Comparison of ENCODE assay signal across 8 mouse cellular contexts in the genomic region with DNA sequence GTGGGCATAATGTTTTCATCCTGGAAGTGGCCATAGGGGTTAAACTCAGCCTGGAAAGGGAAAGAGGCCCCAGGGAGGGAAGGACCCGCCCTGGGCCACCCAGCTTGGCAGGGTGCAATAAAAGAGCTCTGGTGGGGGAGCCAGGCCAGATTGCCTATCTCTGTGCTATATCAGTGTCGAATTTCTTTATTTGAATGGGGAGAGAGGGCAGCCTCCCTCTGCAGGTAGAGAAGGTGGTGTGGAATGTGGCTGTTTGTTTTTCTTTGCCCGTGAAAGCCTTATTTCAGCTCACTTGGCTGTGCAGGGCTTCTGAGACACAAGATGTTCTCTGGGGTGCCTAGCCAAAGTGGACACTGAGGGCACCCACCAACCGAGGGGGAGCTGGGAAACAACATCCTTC. TPM values are rescaled to one million over a fixed set of nuclear protein-coding genes. Genes with fewer than 3 reads are reported as not detected.
DNase-seq lines count a peak whose midpoint lies in the region; ATAC-seq lines count a peak whose summit lies in the region.

No protein-coding gene starts in this region.

- peak overlapping the region; percentile 82 for H3K4me2 ChIP-seq in neural tube, embryonic 11.5 days (ENCODE audit: low read depth)
- peak overlapping the region; percentile 77 for H3K4me2 ChIP-seq in forebrain, embryonic 12.5 days
- H3K4me2 ChIP-seq in neural tube, embryonic 12.5 days (replicated peaks), result peak overlapping the region; percentile 84

- H3K27me3 ChIP-seq in neural tube, embryonic 11.5 days (ENCODE audit: control insufficient read depth, insufficient read depth, low read length), result no peaks in the 10 kb centered on the region
- H3K27me3 ChIP-seq in forebrain, embryonic 12.5 days, result no peaks in the 10 kb centered on the region
- H3K27me3 ChIP-seq in neural tube, embryonic 12.5 days (replicated peaks), result no peaks in the 10 kb centered on the region

- peaks cover 48% of the 10 kb centered on the region for H3K4me1 ChIP-seq in neural tube, embryonic 11.5 days (ENCODE audit: control insufficient read depth, insufficient read depth, low read length)
- H3K4me1 ChIP-seq in forebrain, embryonic 12.5 days, result peaks cover 58% of the 10 kb centered on the region
- H3K4me1 ChIP-seq in neural tube, embryonic 12.5 days, result peaks cover 61% of the 10 kb centered on the region

- H3K27ac ChIP-seq in neural tube, embryonic 11.5 days (ENCODE audit: low read depth, low read length), result peak overlapping the region; percentile 76
- H3K27ac ChIP-seq in forebrain, embryonic 12.5 days, result peak overlapping the region; percentile 93
- peak overlapping the region; percentile 87 for H3K27ac ChIP-seq in neural tube, embryonic 12.5 days

- H3K36me3 ChIP-seq in neural tube, embryonic 11.5 days (ENCODE audit: control insufficient read depth, insufficient read depth, low read length), result no peaks in the 10 kb centered on the region
- no peaks in the 10 kb centered on the region for H3K36me3 ChIP-seq in forebrain, embryonic 12.5 days (replicated peaks)
- H3K36me3 ChIP-seq in neural tube, embryonic 12.5 days, result no peaks in the 10 kb centered on the region

- 3% methylated on average over 4 of the region's 4 CpGs for WGBS in neural tube, embryonic 11.5 days
- WGBS in forebrain, embryonic 12.5 days, result 3% methylated on average over 4 of the region's 4 CpGs
- WGBS in neural tube, embryonic 12.5 days, result 4% methylated on average over 4 of the region's 4 CpGs

- no peak for DNase-seq in neural tube, embryonic 11.5 days (ENCODE audit: low spot score)
- DNase-seq in neural tube, embryonic 10.5 days (ENCODE audit: extremely low spot score, low spot score), result no peak
- peak; percentile 32 for DNase-seq in kidney, postnatal 14 days
- no peak for DNase-seq in left cerebral cortex, adult 8-10 months (ENCODE audit: low spot score in 2 of 2)
- no peak for DNase-seq in spleen, postnatal 10 days (ENCODE audit: low spot score in 2 of 2)

- H3K9me3 ChIP-seq in neural tube, embryonic 11.5 days (ENCODE audit: control insufficient read depth, low read length), result no peaks in the 10 kb centered on the region
- H3K9me3 ChIP-seq in forebrain, embryonic 12.5 days, result no peaks in the 10 kb centered on the region
- no peaks in the 10 kb centered on the region for H3K9me3 ChIP-seq in neural tube, embryonic 12.5 days

- ATAC-seq in neural tube, embryonic 11.5 days (ENCODE audit: insufficient read depth, low FRiP score, low TSS enrichment), result no peak
- ATAC-seq in forebrain, embryonic 12.5 days (ENCODE audit: low FRiP score), result no peak
- no peak for ATAC-seq in neural tube, embryonic 12.5 days (ENCODE audit: low FRiP score, low read depth)
- no peak for ATAC-seq in frontal cortex, adult (ENCODE audit: low TSS enrichment)

- no peak overlapping the region for H3K4me3 ChIP-seq in neural tube, embryonic 11.5 days (ENCODE audit: low read depth, low read length)
- no peak overlapping the region for H3K4me3 ChIP-seq in forebrain, embryonic 12.5 days (replicated peaks)
- no peak overlapping the region for H3K4me3 ChIP-seq in neural tube, embryonic 12.5 days

- H3K9ac ChIP-seq in neural tube, embryonic 11.5 days (ENCODE audit: low read length), result peak overlapping the region; percentile 27
- H3K9ac ChIP-seq in forebrain, embryonic 12.5 days, result peak overlapping the region; percentile 65
- H3K9ac ChIP-seq in neural tube, embryonic 12.5 days, result peak overlapping the region; percentile 66; the same call in 1 of the 2 replicates

RNA-seq across cellular contexts. Expression of a gene that starts 8.8 kb away (rescaled TPM):
- 28.5 and 31.4 TPM in 2 replicates for polyA plus RNA-seq in neural tube, embryonic 11.5 days (2014; fragmentation: Nextera tagmentation; extraction: Ambion mirVana)
- polyA plus RNA-seq in forebrain, embryonic 12.5 days (2016; fragmentation: Nextera tagmentation; extraction: Ambion mirVana), result 34.2 and 35.1 TPM in 2 replicates
- polyA plus RNA-seq in neural tube, embryonic 12.5 days (2016; fragmentation: Nextera tagmentation; extraction: Ambion mirVana), result 34.0 and 35.6 TPM in 2 replicates
- 10 to 100 TPM; 69.5 to 78.3 (median 71.5) TPM for total RNA-seq in left cerebral cortex, adult 8-10 months (2022)
